Mouse (Mus musculus) forebrain, embryonic 11.5 days (tissue): ENCODE data around the gene Baiap2l1. TPM values are rescaled to one million over a fixed set of nuclear protein-coding genes. Genes with fewer than 3 reads are reported as not detected.

Source experiments
- ATAC-seq: fragments of 200-750 bp; cut with Nextera tagmentation; replicated peaks from 2 replicates; pipeline ENCODE4 v1.8.0; 2017; ENCODE audit warnings: moderate TSS enrichment; ENCODE audit not compliant: low FRiP score
- DNase-seq: peaks from one replicate; pipeline ENCODE4 v3.0.0-alpha.2; 2017; ENCODE audit warnings: low spot score
- H3K27ac ChIP-seq: fragments of 300-500 bp; sonication (generic); 2 replicates; pipeline ENCODE4 v1.5.1; 2014; ENCODE audit warnings: low read depth, low read length
- H3K27me3 ChIP-seq: fragments of 300-500 bp; sonication (generic); 2 replicates; pipeline ENCODE4 v1.6.1; 2014; ENCODE audit warnings: mild to moderate bottlenecking, low read length, mixed read lengths; ENCODE audit not compliant: control insufficient read depth, insufficient read depth
- H3K36me3 ChIP-seq: fragments of 300-500 bp; sonication (generic); 2 replicates; pipeline ENCODE4 v1.6.1; 2014; ENCODE audit warnings: mild to moderate bottlenecking, low read length, moderate library complexity, mixed read lengths; ENCODE audit not compliant: control insufficient read depth, insufficient read depth
- H3K4me1 ChIP-seq: fragments of 300-500 bp; sonication (generic); replicated peaks from 2 replicates; pipeline ENCODE4 v1.6.1; 2014; ENCODE audit warnings: low read length, mixed read lengths; ENCODE audit not compliant: control insufficient read depth, insufficient read depth
- H3K4me2 ChIP-seq: fragments of 300-500 bp; sonication (generic); 2 replicates; pipeline ENCODE4 v1.6.1; 2014; ENCODE audit warnings: low read depth, mild to moderate bottlenecking, low read length, moderate library complexity, mixed read lengths; ENCODE audit not compliant: severe bottlenecking
- H3K4me3 ChIP-seq: fragments of 300-500 bp; sonication (generic); 2 replicates; pipeline ENCODE4 v1.5.1; 2014; ENCODE audit warnings: low read depth, low read length
- H3K9ac ChIP-seq: fragments of 300-500 bp; sonication (generic); 2 replicates; pipeline ENCODE4 v1.6.1; 2014; ENCODE audit warnings: low read length
- H3K9me3 ChIP-seq: fragments of 300-500 bp; sonication (generic); 2 replicates; pipeline ENCODE4 v1.6.1; 2016; ENCODE audit warnings: low read length, mixed read lengths; ENCODE audit not compliant: control insufficient read depth
- WGBS: fragments of 180-500 bp; shearing (Covaris S2); extraction: QIAGEN DNeasy Blood & Tissue Kit; methylation state at CpG from one replicate; pipeline ENCODE4 v1.1.7; 2014; 5-methylcytosine and 5-hydroxymethylcytosine counted together
- polyA plus RNA-seq: library from polyadenylated mRNA; unstranded; fragments of >200 nt; fragmentation: Nextera tagmentation; extraction: Ambion mirVana; gene quantifications from 2 replicates; pipeline ENCODE4 v1.2.1, GENCODE M21; 2014

Baiap2l1 gene
- polyA plus RNA-seq, 1 experiment from 2014 or later = 4.2 TPM

DNA sequence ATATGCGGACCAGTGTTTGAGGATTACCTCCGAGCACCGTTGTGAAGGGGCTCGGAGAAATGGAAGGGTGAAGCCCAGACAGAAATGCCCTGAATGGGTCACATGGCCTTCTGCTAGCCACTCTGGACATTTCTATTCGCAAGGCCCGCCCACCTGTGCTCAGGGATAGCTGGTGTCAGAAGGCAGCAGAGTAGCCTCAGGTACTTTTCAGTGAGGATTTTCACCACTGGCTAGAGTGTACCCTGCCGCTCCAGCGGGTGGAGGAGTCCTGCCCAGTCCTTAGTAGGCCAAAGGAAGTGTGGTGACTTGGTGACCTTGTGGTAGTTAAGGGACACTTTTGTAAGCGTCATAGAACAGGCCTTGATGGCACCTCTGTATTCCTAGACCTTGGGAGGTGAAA lies 96.6 kb downstream of the Baiap2l1 start:
- Histone ChIP-seq H3K4me3 (no peak overlapping the region), H3K9ac (no peak overlapping the region), H3K4me1 (peaks cover 22% of the 10 kb centered on the region), H3K9me3 (no peaks in the 10 kb centered on the region), H3K27ac (no peak overlapping the region), H3K4me2 (no peak overlapping the region), H3K36me3 (no peaks in the 10 kb centered on the region; the same call in 1 of the 2 replicates), H3K27me3 (no peaks in the 10 kb centered on the region)
- DNase-seq = no peak
- ATAC-seq = no peak
- WGBS = 86% methylated on average over 9 of the region's 9 CpGs

DNA sequence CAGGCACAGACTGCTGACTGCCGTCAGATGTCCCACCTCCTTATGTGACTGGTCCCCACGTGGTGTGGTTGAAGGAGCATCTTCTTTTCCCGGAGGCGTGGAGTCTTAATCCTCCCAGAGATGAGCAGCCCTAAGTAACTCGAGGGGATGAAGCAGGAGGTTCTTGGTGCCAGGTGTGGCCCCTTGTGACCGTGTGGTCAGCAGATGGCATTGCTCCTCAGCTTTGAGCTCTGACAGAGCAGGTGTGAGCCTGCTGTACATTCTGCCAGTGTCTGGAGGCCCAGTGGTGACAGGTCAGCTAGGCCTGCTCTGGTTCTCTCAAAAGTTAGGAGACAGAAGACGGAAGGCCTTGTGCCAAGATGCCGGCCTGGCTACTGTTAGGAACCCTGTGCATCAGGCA lies 97.4 kb downstream of the Baiap2l1 start:
- Histone ChIP-seq H3K9me3 (no peaks in the 10 kb centered on the region), H3K27me3 (no peaks in the 10 kb centered on the region), H3K4me1 (peaks cover 22% of the 10 kb centered on the region), H3K4me3 (no peak overlapping the region), H3K9ac (no peak overlapping the region), H3K4me2 (no peak overlapping the region), H3K27ac (no peak overlapping the region), H3K36me3 (no peaks in the 10 kb centered on the region; the same call in 1 of the 2 replicates)
- WGBS = 84% methylated on average over 8 of the region's 8 CpGs
- no peak for DNase-seq
- no peak for ATAC-seq

DNA sequence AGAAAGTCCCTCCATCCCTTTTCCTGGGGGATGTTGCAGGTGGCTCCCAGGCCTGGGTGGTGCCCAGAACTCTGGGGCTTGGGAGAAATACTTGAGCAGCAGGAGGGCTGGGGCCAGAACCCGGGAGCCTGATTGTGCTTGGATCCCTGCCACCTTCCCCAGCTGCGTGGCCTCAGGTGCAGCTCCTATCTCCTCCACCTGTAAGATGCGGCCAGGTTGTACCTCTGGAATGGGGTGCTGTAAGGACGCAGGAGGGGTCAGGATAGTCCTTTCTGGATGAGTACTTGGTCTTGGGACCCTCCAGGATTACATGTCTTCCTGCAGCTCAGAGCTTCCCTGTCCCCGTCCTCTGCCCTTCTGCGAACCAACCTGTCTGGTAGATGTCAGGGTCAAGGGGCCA lies 98.7 kb downstream of the Baiap2l1 start:
- no peak overlapping the region for H3K27ac ChIP-seq
- no peak overlapping the region for H3K4me3 ChIP-seq
- H3K9me3 ChIP-seq = no peaks in the 10 kb centered on the region
- no peaks in the 10 kb centered on the region for H3K27me3 ChIP-seq
- H3K36me3 ChIP-seq = no peaks in the 10 kb centered on the region; the same call in 1 of the 2 replicates
- no peak for DNase-seq
- H3K4me2 ChIP-seq = no peak overlapping the region
- 80% methylated on average over 6 of the region's 6 CpGs for WGBS
- peaks cover 25% of the 10 kb centered on the region for H3K4me1 ChIP-seq
- H3K9ac ChIP-seq = no peak overlapping the region; the same call in 1 of the 2 replicates
- no peak for ATAC-seq

- ATAC-seq (no peak), DNase-seq (no peak)
- Histone ChIP-seq H3K4me2 (peak overlapping the region; percentile 24; the same call in 1 of the 2 replicates), H3K36me3 (no peaks in the 10 kb centered on the region; the same call in 1 of the 2 replicates), H3K9me3 (no peaks in the 10 kb centered on the region), H3K4me1 (peaks cover 25% of the 10 kb centered on the region), H3K4me3 (no peak overlapping the region), H3K27ac (no peak overlapping the region), H3K27me3 (no peaks in the 10 kb centered on the region), H3K9ac (no peak overlapping the region)
- 16% methylated on average over 2 of the region's 2 CpGs for WGBS
These were observed 99.2 kb downstream of the Baiap2l1 start for GRCm38 (mm10) chr5:144258687-144259086.

GRCm38 (mm10) chr5:144258131-144258611 lies 99.7 kb downstream of the Baiap2l1 start:
- no peak overlapping the region for H3K27ac ChIP-seq
- 0 out of 2 replicates have a peak overlapping the region, but pooled peaks have one; percentile 13 for H3K4me3 ChIP-seq
- DNase-seq (no peak), ATAC-seq (no peak)
- H3K9me3 ChIP-seq = no peaks in the 10 kb centered on the region
- peak overlapping the region; percentile 77; the same call in 1 of the 2 replicates for H3K4me2 ChIP-seq
- WGBS = 38% methylated on average over 14 of the region's 14 CpGs
- peaks cover 25% of the 10 kb centered on the region for H3K4me1 ChIP-seq
- H3K9ac ChIP-seq = peak overlapping the region; percentile 93; the same call in 1 of the 2 replicates
- H3K36me3 ChIP-seq = no peaks in the 10 kb centered on the region; the same call in 1 of the 2 replicates
- no peaks in the 10 kb centered on the region for H3K27me3 ChIP-seq

- WGBS = 73% methylated on average over 3 of the region's 3 CpGs
- no peaks in the 10 kb centered on the region for H3K9me3 ChIP-seq
- peaks cover 25% of the 10 kb centered on the region for H3K4me1 ChIP-seq
- ATAC-seq = no peak
- H3K27ac ChIP-seq = no peak overlapping the region
- H3K36me3 ChIP-seq = no peaks in the 10 kb centered on the region; the same call in 1 of the 2 replicates
- DNase-seq = no peak
- peak overlapping the region; percentile 99 for H3K4me3 ChIP-seq
- H3K4me2 ChIP-seq = peak overlapping the region; percentile 77
- no peaks in the 10 kb centered on the region for H3K27me3 ChIP-seq
- H3K9ac ChIP-seq = peak overlapping the region; percentile 93
These were observed 100.3 kb downstream of the Baiap2l1 start for GRCm38 (mm10) chr5:144257451-144258110.

GRCm38 (mm10) chr5:144256888-144257287 lies 101.0 kb downstream of the Baiap2l1 start:
- no peaks in the 10 kb centered on the region for H3K9me3 ChIP-seq
- peak overlapping the region; percentile 74; the same call in 1 of the 2 replicates for H3K27ac ChIP-seq
- peak overlapping the region; percentile 93 for H3K9ac ChIP-seq
- H3K27me3 ChIP-seq = no peaks in the 10 kb centered on the region
- H3K4me3 ChIP-seq = peak overlapping the region; percentile 99
- peaks cover 25% of the 10 kb centered on the region for H3K4me1 ChIP-seq
- H3K4me2 ChIP-seq = peak overlapping the region; percentile 77
- no peak for DNase-seq
- H3K36me3 ChIP-seq = no peaks in the 10 kb centered on the region; the same call in 1 of the 2 replicates
- ATAC-seq = no peak
- WGBS = 50% methylated on average over 1 of the region's 1 CpGs

DNA sequence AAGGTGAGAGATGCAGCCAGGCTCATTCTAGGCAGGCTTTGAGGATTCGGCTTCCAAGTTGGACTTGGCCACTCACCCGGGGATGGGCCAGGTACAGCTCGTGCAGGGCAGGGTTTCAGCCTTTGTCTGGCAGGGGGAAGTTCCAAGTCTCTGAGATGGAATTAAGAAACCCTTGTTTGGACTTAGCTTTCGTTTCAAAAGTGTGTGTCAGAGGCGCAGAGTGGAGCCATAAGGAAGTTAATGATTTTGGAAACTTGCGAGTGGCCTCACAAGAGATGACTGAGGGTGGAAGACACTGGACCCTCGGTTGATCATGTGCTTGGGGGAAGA lies 101.4 kb downstream of the Baiap2l1 start:
- ATAC-seq (no peak), DNase-seq (no peak)
- Histone ChIP-seq H3K4me1 (peaks cover 25% of the 10 kb centered on the region), H3K4me3 (peak overlapping the region; percentile 99), H3K9me3 (no peaks in the 10 kb centered on the region), H3K36me3 (no peaks in the 10 kb centered on the region; the same call in 1 of the 2 replicates), H3K27me3 (no peaks in the 10 kb centered on the region), H3K4me2 (peak overlapping the region; percentile 77), H3K9ac (peak overlapping the region; percentile 93), H3K27ac (peak overlapping the region; percentile 74)
- WGBS = 9% methylated on average over 7 of the region's 7 CpGs
